ENCODE assay signal across 1 mouse cellular context in the genomic region with DNA sequence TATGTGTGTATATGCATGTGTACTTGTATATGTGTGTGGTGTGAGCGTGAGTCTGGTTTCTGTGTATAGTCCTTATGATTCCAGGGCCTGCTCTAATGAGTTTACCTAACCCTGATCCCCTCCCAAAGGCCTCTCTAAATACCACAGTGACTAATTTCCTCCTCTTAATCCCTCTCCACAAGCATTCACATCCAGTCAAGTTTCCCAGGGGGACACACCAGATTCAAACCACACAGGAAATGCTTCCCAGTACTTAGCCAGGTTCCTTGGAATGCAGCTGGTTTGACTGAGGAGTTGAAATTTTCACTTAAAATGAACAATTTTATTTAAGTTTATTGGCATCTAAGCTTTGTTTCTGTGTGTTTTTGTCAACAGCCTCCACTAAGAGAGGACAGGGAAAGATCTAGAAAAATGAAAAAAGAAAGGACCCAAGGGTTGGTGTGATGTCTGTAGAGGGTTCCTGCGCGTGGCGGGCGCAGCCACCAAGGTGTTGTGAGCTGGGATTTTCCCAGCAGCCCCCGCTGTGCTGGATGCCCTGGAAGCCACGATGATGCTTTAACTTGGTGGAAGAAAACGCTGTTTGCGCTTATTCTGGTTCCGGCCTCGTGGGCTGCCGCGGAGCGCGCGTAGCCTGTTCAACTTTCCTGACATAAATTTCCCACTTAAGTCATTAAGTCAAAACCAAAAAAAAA.
TF ChIP-seq lines count a peak whose summit lies in the region.

No protein-coding gene starts in this region.

TF ChIP-seq in CH12.LX, 34 proteins besides CTCF, POLR2A, EP300 and RAD21 (continued from another document):
- TF ChIP-seq RCOR1 (conservative IDR thresholded peaks at IDR 0.05; ENCODE audit: low read depth, low read length): peak; percentile 79
